Mouse (Mus musculus) hindbrain, embryonic 14.5 days (tissue): ENCODE measurements around the gene Dis3. TPM values are rescaled to one million over a fixed set of nuclear protein-coding genes. Genes with fewer than 3 reads are reported as not detected.

Experiments
- ATAC-seq: fragments of 200-750 bp; cut with Nextera tagmentation; 2 replicates; pipeline ENCODE4 v1.8.0; 2017; ENCODE audit warnings: moderate number of reproducible peaks, mild to moderate bottlenecking, moderate TSS enrichment, moderate library complexity; ENCODE audit not compliant: low FRiP score
- DNase-seq: peaks from one replicate; pipeline ENCODE4 v3.0.0-alpha.2; 2015; ENCODE audit warnings: low spot score
- H3K27ac ChIP-seq: fragments of 300-500 bp; sonication (generic); 2 replicates; pipeline ENCODE4 v1.5.1; 2014; ENCODE audit warnings: mild to moderate bottlenecking, moderate library complexity
- H3K27me3 ChIP-seq: fragments of 300-500 bp; sonication (generic); 2 replicates; pipeline ENCODE4 v1.6.1; 2014; ENCODE audit warnings: mild to moderate bottlenecking, low read length, mixed read lengths; ENCODE audit not compliant: control insufficient read depth, insufficient read depth
- H3K36me3 ChIP-seq: fragments of 300-500 bp; sonication (generic); replicated peaks from 2 replicates; pipeline ENCODE4 v1.6.1; 2014; ENCODE audit not compliant: control insufficient read depth, insufficient read depth
- H3K4me1 ChIP-seq: fragments of 300-500 bp; sonication (generic); replicated peaks from 2 replicates; pipeline ENCODE4 v1.6.1; 2014; ENCODE audit warnings: antibody characterized with exemption, low read length, mixed read lengths; ENCODE audit not compliant: control insufficient read depth, insufficient read depth
- H3K4me2 ChIP-seq: fragments of 300-500 bp; sonication (generic); replicated peaks from 2 replicates; pipeline ENCODE4 v1.6.1; 2014; ENCODE audit warnings: mild to moderate bottlenecking, moderate library complexity
- H3K4me3 ChIP-seq: fragments of 300-500 bp; sonication (generic); replicated peaks from 2 replicates; pipeline ENCODE4 v1.5.1; 2014; ENCODE audit warnings: mild to moderate bottlenecking, low read length
- H3K9ac ChIP-seq: fragments of 300-500 bp; sonication (generic); 2 replicates; pipeline ENCODE4 v1.6.1; 2014
- H3K9me3 ChIP-seq: fragments of 300-500 bp; sonication (generic); 2 replicates; pipeline ENCODE4 v1.6.1; 2016; ENCODE audit warnings: low read length; ENCODE audit not compliant: control insufficient read depth
- WGBS: fragments of 180-500 bp; shearing (Covaris S2); extraction: QIAGEN DNeasy Blood & Tissue Kit; methylation state at CpG from one replicate; pipeline ENCODE4 v1.1.7; 2014; 5-methylcytosine and 5-hydroxymethylcytosine counted together
- polyA plus RNA-seq: library from polyadenylated mRNA; unstranded; fragments of >200 nt; fragmentation: Nextera tagmentation; extraction: Ambion mirVana; gene quantifications from 2 replicates; pipeline ENCODE4 v1.2.1, GENCODE M21; 2014

Gene Dis3
- 28.8 and 30.9 TPM in 2 replicates for polyA plus RNA-seq

GRCm38 (mm10) chr14:99099267-99099966 lies at the start of gene Dis3, which contains the start of gene Pibf1:
Dis3 (minus strand) TSS chr14:99099770.
Pibf1 (plus strand) TSS chr14:99099424.
- Histone ChIP-seq H3K4me3 (peak within 1 kb of the TSS; percentile 74), H3K4me1 (peaks cover 13% of the 10 kb centered on the region), H3K9me3 (no peaks in the 10 kb centered on the region), H3K27ac (peak within 1 kb of the TSS; percentile 85), H3K4me2 (peak within 1 kb of the TSS; percentile 80), H3K36me3 (peaks cover 61% of the 10 kb centered on the region), H3K9ac (peak within 1 kb of the TSS; percentile 88), H3K27me3 (no peaks in the 10 kb centered on the region)
- ATAC-seq (peak; percentile 100), DNase-seq (peak; percentile 99)
- 0% methylated on average over 72 of the region's 73 CpGs for WGBS

GRCm38 (mm10) chr14:99146841-99147240 lies 47.3 kb upstream of the Dis3 start:
- ATAC-seq (no peak), DNase-seq (no peak)
- no peaks in the 10 kb centered on the region for H3K4me1 ChIP-seq
- no peak overlapping the region for H3K4me3 ChIP-seq
- H3K27ac ChIP-seq: no peak overlapping the region
- WGBS: 39% methylated on average over 1 of the region's 1 CpGs
- no peak overlapping the region for H3K4me2 ChIP-seq
- no peak overlapping the region for H3K9ac ChIP-seq
- H3K9me3 ChIP-seq: no peaks in the 10 kb centered on the region
- no peaks in the 10 kb centered on the region for H3K27me3 ChIP-seq
- peaks cover 7% of the 10 kb centered on the region; the same call in 1 of the 2 replicates for H3K36me3 ChIP-seq

GRCm38 (mm10) chr14:99141786-99142633 lies 42.4 kb upstream of the Dis3 start:
- H3K4me3 ChIP-seq: no peak overlapping the region
- DNase-seq (peak; percentile 95), ATAC-seq (peak; percentile 92)
- H3K9me3 ChIP-seq: no peaks in the 10 kb centered on the region
- no peak overlapping the region for H3K27ac ChIP-seq
- no peak overlapping the region for H3K9ac ChIP-seq
- H3K36me3 ChIP-seq: peaks cover 21% of the 10 kb centered on the region
- no peak overlapping the region for H3K4me2 ChIP-seq
- H3K4me1 ChIP-seq: no peaks in the 10 kb centered on the region
- WGBS: 20% methylated on average over 15 of the region's 15 CpGs
- no peaks in the 10 kb centered on the region for H3K27me3 ChIP-seq

GRCm38 (mm10) chr14:99140036-99140435 lies 40.5 kb upstream of the Dis3 start:
- Histone ChIP-seq H3K27me3 (no peaks in the 10 kb centered on the region), H3K27ac (no peak overlapping the region), H3K36me3 (peaks cover 30% of the 10 kb centered on the region), H3K4me3 (no peak overlapping the region), H3K4me1 (no peaks in the 10 kb centered on the region), H3K9me3 (no peaks in the 10 kb centered on the region), H3K4me2 (no peak overlapping the region), H3K9ac (no peak overlapping the region)
- no peak for DNase-seq
- WGBS: 95% methylated on average over 2 of the region's 2 CpGs
- no peak for ATAC-seq

- ATAC-seq (no peak), DNase-seq (no peak)
- no peaks in the 10 kb centered on the region for H3K4me1 ChIP-seq
- H3K4me3 ChIP-seq: no peak overlapping the region
- H3K27ac ChIP-seq: no peak overlapping the region
- H3K27me3 ChIP-seq: no peaks in the 10 kb centered on the region
- no peak overlapping the region for H3K4me2 ChIP-seq
- H3K36me3 ChIP-seq: peaks cover 30% of the 10 kb centered on the region
- H3K9me3 ChIP-seq: no peaks in the 10 kb centered on the region
- H3K9ac ChIP-seq: no peak overlapping the region
- WGBS: 96% methylated on average over 16 of the region's 16 CpGs
Measured at GRCm38 (mm10) chr14:99136297-99136696, 36.7 kb upstream of the Dis3 start.

- Histone ChIP-seq H3K9me3 (no peaks in the 10 kb centered on the region), H3K27ac (no peak overlapping the region), H3K9ac (no peak overlapping the region), H3K4me1 (no peaks in the 10 kb centered on the region), H3K36me3 (peaks cover 35% of the 10 kb centered on the region), H3K27me3 (no peaks in the 10 kb centered on the region), H3K4me2 (no peak overlapping the region), H3K4me3 (no peak overlapping the region)
- no peak for DNase-seq
- no peak for ATAC-seq
- 90% methylated on average over 9 of the region's 9 CpGs for whole genome bisulfite sequencing
Measured at GRCm38 (mm10) chr14:99135761-99136160, 36.2 kb upstream of the Dis3 start.

GRCm38 (mm10) chr14:99134048-99134447 lies 34.5 kb upstream of the Dis3 start:
- no peaks in the 10 kb centered on the region for H3K9me3 ChIP-seq
- no peaks in the 10 kb centered on the region for H3K27me3 ChIP-seq
- no peak overlapping the region for H3K27ac ChIP-seq
- no peak overlapping the region for H3K4me3 ChIP-seq
- no peak overlapping the region for H3K9ac ChIP-seq
- H3K4me2 ChIP-seq: no peak overlapping the region
- DNase-seq (no peak), ATAC-seq (no peak)
- peaks cover 29% of the 10 kb centered on the region for H3K36me3 ChIP-seq
- WGBS: 95% methylated on average over 2 of the region's 2 CpGs
- H3K4me1 ChIP-seq: no peaks in the 10 kb centered on the region

GRCm38 (mm10) chr14:99129050-99129449 lies 29.5 kb upstream of the Dis3 start:
- Histone ChIP-seq H3K9me3 (no peaks in the 10 kb centered on the region), H3K36me3 (peaks cover 6% of the 10 kb centered on the region; the same call in 1 of the 2 replicates), H3K4me3 (no peak overlapping the region), H3K27ac (no peak overlapping the region), H3K4me1 (no peaks in the 10 kb centered on the region), H3K4me2 (no peak overlapping the region), H3K9ac (no peak overlapping the region), H3K27me3 (no peaks in the 10 kb centered on the region)
- 96% methylated on average over 2 of the region's 2 CpGs for WGBS
- DNase-seq (no peak), ATAC-seq (no peak)

- no peaks in the 10 kb centered on the region for H3K9me3 ChIP-seq
- peaks cover 9% of the 10 kb centered on the region; the same call in 1 of the 2 replicates for H3K36me3 ChIP-seq
- no peak overlapping the region for H3K9ac ChIP-seq
- DNase-seq (no peak), ATAC-seq (no peak)
- 76% methylated on average over 1 of the region's 1 CpGs for WGBS
- no peak overlapping the region for H3K4me2 ChIP-seq
- no peak overlapping the region for H3K4me3 ChIP-seq
- H3K27me3 ChIP-seq: no peaks in the 10 kb centered on the region
- no peaks in the 10 kb centered on the region for H3K4me1 ChIP-seq
- H3K27ac ChIP-seq: no peak overlapping the region
Measured at GRCm38 (mm10) chr14:99127509-99127908, 27.9 kb upstream of the Dis3 start.
